Mouse (Mus musculus): Measurements from ENCODE around the gene Ntm. TPM values are rescaled to one million over a fixed set of nuclear protein-coding genes. Genes with fewer than 3 reads are reported as not detected.

The Ntm gene
- polyA plus RNA-seq, 1 experiment from 2014 or later = 267 TPM

DNA sequence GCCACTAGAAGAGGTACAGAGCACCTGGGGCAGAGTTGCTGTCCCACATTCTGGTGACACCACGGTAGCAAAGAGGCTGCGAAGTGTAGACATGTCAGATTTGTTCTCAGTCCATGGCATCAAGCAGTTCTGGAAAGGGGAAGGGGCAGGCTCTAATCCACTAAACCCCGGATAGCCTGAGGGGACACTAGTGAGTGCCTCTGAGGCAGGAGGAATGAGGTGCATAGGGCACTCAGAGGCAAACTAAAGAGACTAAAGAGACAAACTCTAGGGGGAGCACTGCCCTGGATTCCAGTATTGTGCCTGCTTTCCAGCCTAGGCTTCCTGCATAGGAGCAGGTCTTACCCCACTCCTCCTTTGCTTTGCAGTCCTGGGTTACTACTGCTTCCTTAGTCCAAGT, 926.5 kb downstream of the Ntm start:
- Histone ChIP-seq H3K36me3 (ENCODE audit: control insufficient read depth, insufficient read depth, low read length) (no peaks in the 10 kb centered on the region), H3K27ac (ENCODE audit: low read length) (no peak overlapping the region), H3K4me2 (ENCODE audit: low read length) (no peak overlapping the region), H3K9me3 (replicated peaks; ENCODE audit: control insufficient read depth, low read length, poor library complexity, severe bottlenecking) (no peaks in the 10 kb centered on the region), H3K9ac (ENCODE audit: low read depth, low read length) (no peak overlapping the region), H3K4me3 (ENCODE audit: low read depth, low read length) (no peak overlapping the region), H3K4me1 (ENCODE audit: control insufficient read depth, insufficient read depth, low read length) (peaks cover 15% of the 10 kb centered on the region), H3K27me3 (ENCODE audit: control insufficient read depth, insufficient read depth, low read depth, low read length) (no peaks in the 10 kb centered on the region)
- 35% methylated on average over 3 of the region's 3 CpGs for WGBS
- 0 out of 2 replicates have a peak, but pooled peaks have one; percentile 17 for ATAC-seq

DNA sequence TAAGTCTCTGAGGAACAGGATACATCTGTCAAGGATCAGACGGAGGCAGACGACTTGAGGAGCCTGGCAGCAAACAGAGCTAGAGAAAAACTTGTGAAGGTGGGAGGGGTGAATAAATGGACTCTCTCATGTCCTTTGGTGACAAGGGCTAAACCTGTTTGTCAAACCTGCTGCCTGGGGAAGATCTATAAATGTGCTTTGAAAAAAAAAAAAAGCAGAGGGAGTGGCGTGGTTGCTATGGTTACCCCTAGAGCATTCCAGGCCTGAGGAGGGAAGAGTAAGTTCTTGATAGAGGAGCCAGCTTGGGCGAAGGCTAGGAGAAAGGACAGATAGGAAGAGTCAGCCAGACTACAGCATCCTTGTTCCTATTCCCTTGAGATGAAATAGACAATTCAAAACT, 926.9 kb downstream of the Ntm start:
- Histone ChIP-seq H3K4me2 (ENCODE audit: low read length) (no peak overlapping the region), H3K27me3 (ENCODE audit: control insufficient read depth, insufficient read depth, low read depth, low read length) (no peaks in the 10 kb centered on the region), H3K4me1 (ENCODE audit: control insufficient read depth, insufficient read depth, low read length) (peaks cover 15% of the 10 kb centered on the region), H3K27ac (ENCODE audit: low read length) (no peak overlapping the region), H3K9me3 (replicated peaks; ENCODE audit: control insufficient read depth, low read length, poor library complexity, severe bottlenecking) (no peaks in the 10 kb centered on the region), H3K9ac (ENCODE audit: low read depth, low read length) (no peak overlapping the region), H3K36me3 (ENCODE audit: control insufficient read depth, insufficient read depth, low read length) (no peaks in the 10 kb centered on the region), H3K4me3 (ENCODE audit: low read depth, low read length) (no peak overlapping the region)
- no peak for ATAC-seq
- 16% methylated on average over 4 of the region's 4 CpGs for WGBS

DNA sequence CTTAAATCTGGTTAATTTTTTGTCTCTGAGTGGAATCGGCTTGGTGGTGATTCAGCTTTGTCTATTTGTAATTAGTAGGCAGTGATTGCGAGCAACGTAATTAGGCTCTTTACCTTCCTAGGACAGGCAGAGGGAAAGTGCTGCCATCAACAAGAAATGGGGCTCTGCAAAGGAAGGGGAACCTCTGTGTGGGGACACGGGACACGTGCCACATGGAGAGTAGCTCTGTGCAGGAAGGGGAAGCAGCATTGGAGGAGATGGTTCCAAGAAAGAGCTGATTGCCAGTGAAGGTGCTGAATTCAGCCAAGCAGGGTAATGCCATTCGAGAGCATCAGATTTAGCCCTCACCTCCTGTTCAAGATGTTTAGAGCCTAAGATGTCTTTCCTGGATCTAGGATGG, 936.5 kb downstream of the Ntm start:
- Histone ChIP-seq H3K36me3 (ENCODE audit: control insufficient read depth, insufficient read depth, low read length) (no peaks in the 10 kb centered on the region), H3K27ac (ENCODE audit: low read length) (no peak overlapping the region), H3K4me2 (ENCODE audit: low read length) (no peak overlapping the region), H3K9ac (ENCODE audit: low read depth, low read length) (no peak overlapping the region), H3K9me3 (replicated peaks; ENCODE audit: control insufficient read depth, low read length, poor library complexity, severe bottlenecking) (no peaks in the 10 kb centered on the region), H3K4me1 (ENCODE audit: control insufficient read depth, insufficient read depth, low read length) (0 out of 2 replicates have a peak, but pooled peaks cover 2% of the 10 kb centered on the region), H3K4me3 (ENCODE audit: low read depth, low read length) (no peak overlapping the region), H3K27me3 (ENCODE audit: control insufficient read depth, insufficient read depth, low read depth, low read length) (no peaks in the 10 kb centered on the region)
- no peak for ATAC-seq
- 86% methylated on average over 6 of the region's 6 CpGs for WGBS

DNA sequence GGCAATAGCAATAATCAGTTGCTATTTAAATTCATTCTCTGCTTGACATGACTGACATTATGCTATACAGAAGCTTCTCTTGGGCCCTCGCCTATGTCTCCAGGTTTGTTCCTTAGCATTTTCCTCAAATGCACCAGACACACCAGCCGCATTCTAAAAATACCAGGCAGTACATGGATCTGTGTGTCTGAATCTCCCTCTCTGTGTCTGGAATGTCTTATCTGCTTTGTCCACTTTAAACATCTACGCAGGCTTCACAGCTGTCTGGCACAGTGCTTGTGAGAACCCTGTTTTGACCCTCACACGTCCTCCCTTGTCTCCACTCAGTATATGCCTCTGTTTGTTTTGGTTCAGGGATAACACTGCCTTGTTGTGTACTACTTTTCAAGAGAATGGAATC, 937.3 kb downstream of the Ntm start:
- ATAC-seq = no peak
- no peak overlapping the region for H3K9ac ChIP-seq (ENCODE audit: low read depth, low read length)
- H3K27me3 ChIP-seq (ENCODE audit: control insufficient read depth, insufficient read depth, low read depth, low read length) = no peaks in the 10 kb centered on the region
- no peaks in the 10 kb centered on the region for H3K36me3 ChIP-seq (ENCODE audit: control insufficient read depth, insufficient read depth, low read length)
- H3K27ac ChIP-seq (ENCODE audit: low read length) = no peak overlapping the region
- H3K4me3 ChIP-seq (ENCODE audit: low read depth, low read length) = no peak overlapping the region
- no peak overlapping the region for H3K4me2 ChIP-seq (ENCODE audit: low read length)
- no peaks in the 10 kb centered on the region for H3K9me3 ChIP-seq (replicated peaks; ENCODE audit: control insufficient read depth, low read length, poor library complexity, severe bottlenecking)
- 0 out of 2 replicates have a peak, but pooled peaks cover 2% of the 10 kb centered on the region for H3K4me1 ChIP-seq (ENCODE audit: control insufficient read depth, insufficient read depth, low read length)
- WGBS = 88% methylated on average over 4 of the region's 4 CpGs

DNA sequence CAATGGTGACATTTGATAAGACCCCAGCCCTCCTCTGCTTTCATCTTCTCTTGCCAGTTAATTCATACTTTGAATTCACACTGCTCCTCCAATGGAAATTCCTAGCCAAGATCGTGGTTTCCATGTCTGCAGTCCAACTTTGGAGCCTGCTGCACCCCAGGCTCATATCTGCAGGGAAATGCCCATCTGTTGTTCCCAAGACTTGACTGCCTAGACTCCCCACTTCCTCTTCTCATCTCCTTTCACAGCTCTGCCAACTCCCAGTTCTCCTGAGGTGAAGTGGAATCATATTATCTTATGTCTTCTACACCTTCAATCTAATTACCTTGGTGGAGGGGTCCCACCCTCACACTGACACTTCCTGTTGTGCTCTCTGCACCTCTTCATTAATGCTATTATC, 937.8 kb downstream of the Ntm start:
- Histone ChIP-seq H3K4me1 (ENCODE audit: control insufficient read depth, insufficient read depth, low read length) (0 out of 2 replicates have a peak, but pooled peaks cover 2% of the 10 kb centered on the region), H3K27me3 (ENCODE audit: control insufficient read depth, insufficient read depth, low read depth, low read length) (no peaks in the 10 kb centered on the region), H3K4me2 (ENCODE audit: low read length) (no peak overlapping the region), H3K9me3 (replicated peaks; ENCODE audit: control insufficient read depth, low read length, poor library complexity, severe bottlenecking) (no peaks in the 10 kb centered on the region), H3K36me3 (ENCODE audit: control insufficient read depth, insufficient read depth, low read length) (no peaks in the 10 kb centered on the region), H3K4me3 (ENCODE audit: low read depth, low read length) (no peak overlapping the region), H3K27ac (ENCODE audit: low read length) (no peak overlapping the region), H3K9ac (ENCODE audit: low read depth, low read length) (no peak overlapping the region)
- no peak for ATAC-seq
- 74% methylated on average over 1 of the region's 1 CpGs for WGBS

DNA sequence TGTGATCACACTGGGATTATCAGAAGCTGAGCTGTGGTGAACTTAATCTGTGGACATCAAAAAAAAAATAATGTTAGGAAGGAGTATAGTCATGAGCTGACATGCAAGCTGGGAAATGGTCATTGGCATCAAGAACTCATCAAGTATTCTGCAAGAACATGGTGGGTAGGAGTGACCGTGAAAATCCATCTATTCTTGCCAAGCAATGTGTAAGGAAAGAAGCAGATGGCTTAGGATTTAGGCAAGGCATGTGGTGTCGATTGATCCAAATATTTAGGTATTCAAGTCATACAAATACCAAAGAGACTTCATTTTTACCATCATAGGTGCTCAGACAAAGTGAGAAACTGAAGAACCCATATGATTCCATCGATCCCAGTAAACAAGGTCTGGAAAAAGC, 946.1 kb downstream of the Ntm start:
- no peaks in the 10 kb centered on the region for H3K36me3 ChIP-seq (ENCODE audit: control insufficient read depth, insufficient read depth, low read length)
- H3K4me2 ChIP-seq (ENCODE audit: low read length) = no peak overlapping the region
- 0 out of 2 replicates have a peak, but pooled peaks cover 3% of the 10 kb centered on the region for H3K4me1 ChIP-seq (ENCODE audit: control insufficient read depth, insufficient read depth, low read length)
- no peaks in the 10 kb centered on the region for H3K9me3 ChIP-seq (replicated peaks; ENCODE audit: control insufficient read depth, low read length, poor library complexity, severe bottlenecking)
- ATAC-seq = no peak
- H3K27me3 ChIP-seq (ENCODE audit: control insufficient read depth, insufficient read depth, low read depth, low read length) = no peaks in the 10 kb centered on the region
- no peak overlapping the region for H3K27ac ChIP-seq (ENCODE audit: low read length)
- 87% methylated on average over 3 of the region's 3 CpGs for WGBS
- H3K9ac ChIP-seq (ENCODE audit: low read depth, low read length) = no peak overlapping the region
- no peak overlapping the region for H3K4me3 ChIP-seq (ENCODE audit: low read depth, low read length)

DNA sequence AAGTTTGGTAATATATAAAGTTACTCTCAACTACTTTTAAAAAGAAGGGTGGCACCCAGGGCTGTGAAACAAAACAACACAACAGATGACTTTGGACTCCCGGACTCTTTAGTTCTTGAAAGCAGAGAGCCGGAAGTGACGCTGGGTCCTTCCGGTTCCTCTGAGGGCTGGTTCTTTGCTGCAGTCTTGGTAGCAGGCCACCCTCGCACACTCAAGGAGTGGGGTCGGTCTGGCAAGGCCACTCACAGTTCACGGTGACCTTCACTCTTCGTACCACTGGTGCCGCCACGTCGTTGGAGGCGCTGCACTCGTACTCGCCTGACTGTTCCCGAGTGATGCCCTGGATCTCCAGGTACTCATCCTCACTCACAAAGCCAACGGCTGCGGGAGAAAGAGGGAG, 949.1 kb downstream of the Ntm start:
- no peak overlapping the region for H3K4me3 ChIP-seq (ENCODE audit: low read depth, low read length)
- no peaks in the 10 kb centered on the region for H3K9me3 ChIP-seq (replicated peaks; ENCODE audit: control insufficient read depth, low read length, poor library complexity, severe bottlenecking)
- H3K9ac ChIP-seq (ENCODE audit: low read depth, low read length) = no peak overlapping the region
- no peak for ATAC-seq
- no peaks in the 10 kb centered on the region for H3K36me3 ChIP-seq (ENCODE audit: control insufficient read depth, insufficient read depth, low read length)
- H3K27ac ChIP-seq (ENCODE audit: low read length) = no peak overlapping the region
- no peak overlapping the region for H3K4me2 ChIP-seq (ENCODE audit: low read length)
- no peaks in the 10 kb centered on the region for H3K27me3 ChIP-seq (ENCODE audit: control insufficient read depth, insufficient read depth, low read depth, low read length)
- 0 out of 2 replicates have a peak, but pooled peaks cover 3% of the 10 kb centered on the region for H3K4me1 ChIP-seq (ENCODE audit: control insufficient read depth, insufficient read depth, low read length)
- 96% methylated on average over 17 of the region's 17 CpGs for WGBS

DNA sequence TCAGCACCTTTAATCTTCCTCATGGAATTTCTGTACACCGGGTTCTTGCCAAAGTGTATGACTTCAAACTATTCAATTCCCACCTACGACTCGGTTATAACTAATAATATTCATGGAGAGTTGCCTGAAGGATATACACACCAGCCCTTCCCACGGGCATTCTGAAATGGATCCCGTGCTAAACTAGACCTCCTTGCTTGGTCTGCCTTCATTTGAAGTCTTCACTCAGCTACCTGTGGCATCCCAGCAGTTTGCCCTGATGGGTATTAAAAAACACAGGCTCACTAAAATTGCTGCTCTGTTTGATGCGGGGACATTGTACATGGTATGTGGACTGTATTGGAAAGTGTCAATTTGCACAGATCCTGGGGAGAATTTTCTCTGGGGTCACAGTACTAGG, 950.4 kb downstream of the Ntm start:
- no peak overlapping the region for H3K4me3 ChIP-seq (ENCODE audit: low read depth, low read length)
- ATAC-seq = no peak
- H3K9me3 ChIP-seq (replicated peaks; ENCODE audit: control insufficient read depth, low read length, poor library complexity, severe bottlenecking) = no peaks in the 10 kb centered on the region
- WGBS = 86% methylated on average over 6 of the region's 6 CpGs
- no peak overlapping the region for H3K9ac ChIP-seq (ENCODE audit: low read depth, low read length)
- H3K27ac ChIP-seq (ENCODE audit: low read length) = no peak overlapping the region
- no peaks in the 10 kb centered on the region for H3K36me3 ChIP-seq (ENCODE audit: control insufficient read depth, insufficient read depth, low read length)
- H3K4me2 ChIP-seq (ENCODE audit: low read length) = no peak overlapping the region
- 0 out of 2 replicates have a peak, but pooled peaks cover 3% of the 10 kb centered on the region for H3K4me1 ChIP-seq (ENCODE audit: control insufficient read depth, insufficient read depth, low read length)
- no peaks in the 10 kb centered on the region for H3K27me3 ChIP-seq (ENCODE audit: control insufficient read depth, insufficient read depth, low read depth, low read length)

DNA sequence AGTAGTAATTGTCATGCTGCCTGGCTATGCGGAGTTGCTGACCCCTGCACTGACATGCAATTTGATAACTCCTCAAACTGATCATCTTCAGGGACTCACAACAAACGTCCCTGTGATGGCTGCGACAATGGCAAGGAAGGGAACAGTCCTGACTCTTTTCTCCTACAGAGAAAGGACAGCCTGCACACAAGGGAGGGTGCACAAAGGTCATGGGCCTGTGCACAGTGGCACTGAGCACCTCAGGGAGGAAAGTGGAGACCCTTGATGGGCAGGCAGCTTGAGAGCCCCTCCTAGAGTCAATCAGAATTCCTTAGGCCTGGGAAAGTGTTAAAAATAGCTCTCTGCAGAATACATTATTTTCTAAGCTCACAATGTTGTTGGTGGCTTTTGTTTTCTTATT, 951.5 kb downstream of the Ntm start:
- Histone ChIP-seq H3K9me3 (replicated peaks; ENCODE audit: control insufficient read depth, low read length, poor library complexity, severe bottlenecking) (no peaks in the 10 kb centered on the region), H3K27ac (ENCODE audit: low read length) (no peak overlapping the region), H3K4me2 (ENCODE audit: low read length) (no peak overlapping the region), H3K36me3 (ENCODE audit: control insufficient read depth, insufficient read depth, low read length) (no peaks in the 10 kb centered on the region), H3K27me3 (ENCODE audit: control insufficient read depth, insufficient read depth, low read depth, low read length) (no peaks in the 10 kb centered on the region), H3K4me3 (ENCODE audit: low read depth, low read length) (no peak overlapping the region), H3K9ac (ENCODE audit: low read depth, low read length) (no peak overlapping the region), H3K4me1 (ENCODE audit: control insufficient read depth, insufficient read depth, low read length) (0 out of 2 replicates have a peak, but pooled peaks cover 3% of the 10 kb centered on the region)
- WGBS = 35% methylated on average over 3 of the region's 3 CpGs
- ATAC-seq = no peak
